In genomic region chr5:134914510-134914909, GRCm38 (mm10) we compare ENCODE assay signal across 27 mouse cellular contexts. TPM values are rescaled to one million over a fixed set of nuclear protein-coding genes. Genes with fewer than 3 reads are reported as not detected.
A peak's percentile ranks its signal among the peaks of the same experiment; 100 is the strongest.
DNase-seq lines count a peak whose midpoint lies in the region; ATAC-seq and TF ChIP-seq lines count a peak whose summit lies in the region.
"Had no signal": no experiment of that assay in that cellular context is flagged by ENCODE, and none has a peak within 500 bp of the region (broad histone marks: within the 10 kb centered on the region; RNA-seq: fewer than 3 reads in every experiment).

No protein-coding gene starts in this region.

- 81% methylated on average over 8 of the region's 8 CpGs for WGBS in forebrain, embryonic 11.5 days
- 87% methylated on average over 8 of the region's 8 CpGs for WGBS in forebrain, postnatal 0 days
- 23% methylated on average over 8 of the region's 8 CpGs for WGBS in liver, embryonic 15.5 days (ENCODE audit: insufficient replicate concordance)
- 81% methylated on average over 8 of the region's 8 CpGs for WGBS in kidney, embryonic 14.5 days

- H3K4me1 ChIP-seq in forebrain, embryonic 11.5 days (replicated peaks; ENCODE audit: control insufficient read depth, insufficient read depth, low read length), result no peaks in the 10 kb centered on the region
- no peaks in the 10 kb centered on the region for H3K4me1 ChIP-seq in forebrain, postnatal 0 days (ENCODE audit: insufficient read depth)
- peaks cover 2% of the 10 kb centered on the region; the same call in 1 of the 2 replicates for H3K4me1 ChIP-seq in testis, adult 2 months (ENCODE audit: control insufficient read depth, insufficient read depth, low read length)
- peaks cover 61% of the 10 kb centered on the region for H3K4me1 ChIP-seq in liver, embryonic 15.5 days (replicated peaks)
- H3K4me1 ChIP-seq in kidney, embryonic 14.5 days (ENCODE audit: control insufficient read depth, insufficient read depth, low read length), result no peaks in the 10 kb centered on the region
- H3K4me1 ChIP-seq: embryonic facial prominence, embryonic 12.5 days; hindbrain, embryonic 13.5 days; intestine, embryonic 15.5 days; neural tube, embryonic 12.5 days had no signal

- H3K27ac ChIP-seq in forebrain, embryonic 11.5 days (ENCODE audit: low read depth, low read length), result no peak overlapping the region
- no peak overlapping the region for H3K27ac ChIP-seq in forebrain, postnatal 0 days (ENCODE audit: low read depth, low read length)
- no peak overlapping the region for H3K27ac ChIP-seq in testis, adult 2 months (ENCODE audit: control insufficient read depth, insufficient read depth, low read depth, low read length)
- peak overlapping the region; percentile 98 for H3K27ac ChIP-seq in liver, embryonic 15.5 days (replicated peaks)
- no peak overlapping the region for H3K27ac ChIP-seq in kidney, embryonic 14.5 days (ENCODE audit: low read depth, low read length)
- H3K27ac ChIP-seq: embryonic facial prominence, embryonic 12.5 days; hindbrain, embryonic 13.5 days; intestine, embryonic 15.5 days; layer of hippocampus, adult 2 months; macrophage; neural tube, embryonic 12.5 days had no signal

- no peak for TF ChIP-seq POLR2A in testis, adult 2 months (IDR thresholded peaks at IDR 0.05; ENCODE audit: control insufficient read depth, low read depth, low read length)

- ATAC-seq in forebrain, embryonic 11.5 days (replicated peaks; ENCODE audit: low FRiP score), result no peak
- no peak for ATAC-seq in forebrain, postnatal 0 days
- no peak for ATAC-seq in liver, embryonic 15.5 days (ENCODE audit: insufficient read depth)
- no peak for ATAC-seq in kidney, embryonic 14.5 days (ENCODE audit: low FRiP score, low TSS enrichment)

- TF ChIP-seq CTCF in forebrain, postnatal 0 days (IDR thresholded peaks at IDR 0.05; ENCODE audit: low read depth), result no peak
- no peak for TF ChIP-seq CTCF in testis, adult 2 months (IDR thresholded peaks at IDR 0.05; ENCODE audit: control insufficient read depth, insufficient read depth, insufficient replicate concordance, low read depth, low read length)

- no peak overlapping the region for H3K9ac ChIP-seq in forebrain, embryonic 11.5 days (ENCODE audit: low read length)
- no peak overlapping the region for H3K9ac ChIP-seq in forebrain, postnatal 0 days
- peak overlapping the region; percentile 84 for H3K9ac ChIP-seq in liver, embryonic 15.5 days
- no peak overlapping the region for H3K9ac ChIP-seq in kidney, embryonic 14.5 days (ENCODE audit: low read depth, low read length)
- H3K9ac ChIP-seq: embryonic facial prominence, embryonic 12.5 days; hindbrain, embryonic 13.5 days; intestine, embryonic 15.5 days; neural tube, embryonic 12.5 days had no signal

- no peaks in the 10 kb centered on the region for H3K9me3 ChIP-seq in forebrain, embryonic 11.5 days (ENCODE audit: control insufficient read depth, low read length)
- H3K9me3 ChIP-seq in forebrain, postnatal 0 days (ENCODE audit: low read length), result no peaks in the 10 kb centered on the region
- no peaks in the 10 kb centered on the region for H3K9me3 ChIP-seq in liver, embryonic 15.5 days (replicated peaks)
- 0 out of 2 replicates have a peak, but pooled peaks cover 3% of the 10 kb centered on the region for H3K9me3 ChIP-seq in kidney, embryonic 14.5 days (ENCODE audit: control insufficient read depth, low read length)
- H3K9me3 ChIP-seq: embryonic facial prominence, embryonic 12.5 days; intestine, embryonic 15.5 days; neural tube, embryonic 12.5 days had no signal

- 0 out of 2 replicates have a peak overlapping the region, but pooled peaks have one; percentile 2 for H3K4me3 ChIP-seq in forebrain, embryonic 11.5 days (ENCODE audit: low read depth, low read length)
- no peak overlapping the region for H3K4me3 ChIP-seq in forebrain, postnatal 0 days (ENCODE audit: low read depth, low read length)
- H3K4me3 ChIP-seq in testis, adult 2 months (ENCODE audit: control insufficient read depth, low read depth, low read length), result peak overlapping the region; percentile 56
- H3K4me3 ChIP-seq in liver, embryonic 15.5 days (replicated peaks), result peak overlapping the region; percentile 76
- no peak overlapping the region for H3K4me3 ChIP-seq in kidney, embryonic 14.5 days (ENCODE audit: low read length)
- H3K4me3 ChIP-seq: embryonic facial prominence, embryonic 12.5 days; hindbrain, embryonic 13.5 days; intestine, embryonic 15.5 days; layer of hippocampus, adult 2 months; neural tube, embryonic 12.5 days had no signal

- no peak overlapping the region for H3K4me2 ChIP-seq in forebrain, embryonic 11.5 days (ENCODE audit: low read depth, low read length, severe bottlenecking)
- no peak overlapping the region for H3K4me2 ChIP-seq in forebrain, postnatal 0 days (ENCODE audit: low read depth)
- peak overlapping the region; percentile 79 for H3K4me2 ChIP-seq in liver, embryonic 15.5 days
- no peak overlapping the region for H3K4me2 ChIP-seq in kidney, embryonic 14.5 days (replicated peaks; ENCODE audit: low read depth, low read length)
- H3K4me2 ChIP-seq: embryonic facial prominence, embryonic 12.5 days; hindbrain, embryonic 13.5 days; intestine, embryonic 15.5 days; midbrain, embryonic 11.5 days; neural tube, embryonic 12.5 days had no signal

- H3K36me3 ChIP-seq in forebrain, embryonic 11.5 days (ENCODE audit: control insufficient read depth, insufficient read depth, low read length), result no peaks in the 10 kb centered on the region
- no peaks in the 10 kb centered on the region for H3K36me3 ChIP-seq in forebrain, postnatal 0 days (ENCODE audit: insufficient read depth)
- no peaks in the 10 kb centered on the region for H3K36me3 ChIP-seq in testis, adult 2 months (ENCODE audit: control insufficient read depth, insufficient read depth, low read length)
- peaks cover 13% of the 10 kb centered on the region for H3K36me3 ChIP-seq in liver, embryonic 15.5 days (replicated peaks)
- no peaks in the 10 kb centered on the region for H3K36me3 ChIP-seq in kidney, embryonic 14.5 days (ENCODE audit: control insufficient read depth, insufficient read depth, low read length)
- H3K36me3 ChIP-seq: embryonic facial prominence, embryonic 12.5 days; hindbrain, embryonic 13.5 days; intestine, embryonic 15.5 days; neural tube, embryonic 12.5 days had no signal

- H3K27me3 ChIP-seq in forebrain, embryonic 11.5 days (ENCODE audit: control insufficient read depth, insufficient read depth, low read length), result no peaks in the 10 kb centered on the region
- H3K27me3 ChIP-seq in forebrain, postnatal 0 days (ENCODE audit: insufficient read depth, low read length), result no peaks in the 10 kb centered on the region
- H3K27me3 ChIP-seq in testis, adult 2 months (ENCODE audit: control insufficient read depth, insufficient read depth, low read length), result no peaks in the 10 kb centered on the region
- no peaks in the 10 kb centered on the region for H3K27me3 ChIP-seq in liver, embryonic 15.5 days
- H3K27me3 ChIP-seq in kidney, embryonic 14.5 days (ENCODE audit: control insufficient read depth, insufficient read depth, low read length), result no peaks in the 10 kb centered on the region
- H3K27me3 ChIP-seq: hindbrain, embryonic 13.5 days; intestine, embryonic 15.5 days had no signal

- DNase-seq in forebrain, embryonic 11.5 days (ENCODE audit: low spot score), result no peak
- no peak for DNase-seq in forebrain, postnatal 0 days
- no peak for DNase-seq in testis, postnatal 10 days (ENCODE audit: low spot score)
- DNase-seq in T-cell, adult 2 months (ENCODE audit: low spot score), result no peak
- no peak for DNase-seq in yolk sac, embryonic 10.5 days (ENCODE audit: low spot score)
- DNase-seq: adrenal gland, postnatal 10 days; cerebellum, adult 8-10 months; gastrocnemius, postnatal 36 days; left cerebral cortex, postnatal 4 days; lung, adult 2 months; thymus, adult 2 months had no signal

RNA-seq across cellular contexts. Expression of gene Cldn13, which starts 0.8 kb away (rescaled TPM):
- 3.6 and 3.8 TPM in 2 replicates for polyA plus RNA-seq in forebrain, embryonic 11.5 days (2014; fragmentation: Nextera tagmentation; extraction: Ambion mirVana)
- total RNA-seq in forebrain, postnatal 0 days (2014; rRNA removed), result not detected in 2 replicates
- not detected in 2 replicates for polyA plus RNA-seq in forebrain, postnatal 0 days (2015; fragmentation: Nextera tagmentation; extraction: Ambion mirVana)
- 11.2 and 12.2 TPM in 2 replicates for polyA plus RNA-seq in testis, adult 2 months (2012; rRNA removed)
- 278 and 316 TPM in 2 replicates for polyA plus RNA-seq in liver, embryonic 15.5 days (2015; fragmentation: Nextera tagmentation; extraction: Ambion mirVana)
- polyA plus RNA-seq in kidney, embryonic 14.5 days (2014; fragmentation: Nextera tagmentation; extraction: Ambion mirVana), result 0.20 and 0.24 TPM in 2 replicates
- total RNA-seq: CH12.LX; gastrocnemius, postnatal 36 days; layer of hippocampus, adult 2 months; left cerebral cortex, adult 18-20 months; left cerebral cortex, postnatal 4 days; monocyte, adult 5-6 weeks had no signal
- polyA plus RNA-seq: hindbrain, embryonic 13.5 days; lung, adult 2 months; macrophage had no signal

RNA-seq across cellular contexts. Expression of gene Tmem270, which starts 8.0 kb away (rescaled TPM):
- polyA plus RNA-seq in forebrain, embryonic 11.5 days (2014; fragmentation: Nextera tagmentation; extraction: Ambion mirVana), result not detected in 2 replicates
- total RNA-seq in forebrain, postnatal 0 days (2014; rRNA removed), result not detected in 2 replicates
- polyA plus RNA-seq in forebrain, postnatal 0 days (2015; fragmentation: Nextera tagmentation; extraction: Ambion mirVana), result not detected in 2 replicates
- polyA plus RNA-seq in testis, adult 2 months (2012; rRNA removed), result 293 and 298 TPM in 2 replicates
- 0.13 TPM in 1 of 2 replicates, not detected in the other for polyA plus RNA-seq in liver, embryonic 15.5 days (2015; fragmentation: Nextera tagmentation; extraction: Ambion mirVana)
- not detected in 2 replicates for polyA plus RNA-seq in kidney, embryonic 14.5 days (2014; fragmentation: Nextera tagmentation; extraction: Ambion mirVana)
- total RNA-seq: adrenal gland, postnatal 10 days; CH12.LX; common myeloid progenitor, adult 5-6 weeks; gastrocnemius, postnatal 36 days; layer of hippocampus, adult 2 months; left cerebral cortex, adult 18-20 months; left cerebral cortex, postnatal 4 days; monocyte, adult 5-6 weeks had no signal
- polyA plus RNA-seq: embryonic facial prominence, embryonic 12.5 days; heart, embryonic 16.5 days; hindbrain, embryonic 13.5 days; intestine, embryonic 15.5 days; kidney, embryonic 16.5 days; lung, adult 2 months; macrophage; midbrain, embryonic 11.5 days; neural tube, embryonic 12.5 days; thymus, adult 2 months had no signal

RNA-seq across cellular contexts. Expression of gene Mettl27, which starts 17.7 kb away (rescaled TPM):
- 7.3 and 10.4 TPM in 2 replicates for polyA plus RNA-seq in forebrain, embryonic 11.5 days (2014; fragmentation: Nextera tagmentation; extraction: Ambion mirVana)
- 4.5 and 10.1 TPM in 2 replicates for total RNA-seq in forebrain, postnatal 0 days (2014; rRNA removed)
- polyA plus RNA-seq in forebrain, postnatal 0 days (2015; fragmentation: Nextera tagmentation; extraction: Ambion mirVana), result 6.8 and 11.2 TPM in 2 replicates
- polyA plus RNA-seq in testis, adult 2 months (2012; rRNA removed), result 6.3 and 6.9 TPM in 2 replicates
- 17.2 and 21.3 TPM in 2 replicates for polyA plus RNA-seq in liver, embryonic 15.5 days (2015; fragmentation: Nextera tagmentation; extraction: Ambion mirVana)
- polyA plus RNA-seq in kidney, embryonic 14.5 days (2014; fragmentation: Nextera tagmentation; extraction: Ambion mirVana), result 19.4 and 26.6 TPM in 2 replicates
- total RNA-seq: monocyte, adult 5-6 weeks had no signal

RNA-seq across cellular contexts. Expression of gene Cldn4, which starts 32.2 kb away (rescaled TPM):
- 5.6 and 7.0 TPM in 2 replicates for polyA plus RNA-seq in forebrain, embryonic 11.5 days (2014; fragmentation: Nextera tagmentation; extraction: Ambion mirVana)
- total RNA-seq in forebrain, postnatal 0 days (2014; rRNA removed), result not detected in 2 replicates
- not detected in 2 replicates for polyA plus RNA-seq in forebrain, postnatal 0 days (2015; fragmentation: Nextera tagmentation; extraction: Ambion mirVana)
- 0.21 and 4.0 TPM in 2 replicates for polyA plus RNA-seq in testis, adult 2 months (2012; rRNA removed)
- polyA plus RNA-seq in liver, embryonic 15.5 days (2015; fragmentation: Nextera tagmentation; extraction: Ambion mirVana), result 0.18 and 0.38 TPM in 2 replicates
- polyA plus RNA-seq in kidney, embryonic 14.5 days (2014; fragmentation: Nextera tagmentation; extraction: Ambion mirVana), result 73.4 and 76.1 TPM in 2 replicates
- total RNA-seq: common myeloid progenitor, adult 5-6 weeks; gastrocnemius, postnatal 36 days; layer of hippocampus, adult 2 months; left cerebral cortex, adult 18-20 months; monocyte, adult 5-6 weeks had no signal
- polyA plus RNA-seq: hindbrain, embryonic 13.5 days; macrophage had no signal

Comparison
In these comparisons a context has a peak if more than half of its experiments do, and no peak if none do; other contexts are left out.
1. H3K4me3 ChIP-seq: peak in forebrain, embryonic 11.5 days (single experiment), testis, adult 2 months (single experiment) and liver, embryonic 15.5 days (single experiment); none in forebrain, postnatal 0 days (single experiment) and kidney, embryonic 14.5 days (single experiment).
2. RNA of gene Cldn13, which starts 0.8 kb away (polyA plus RNA-seq): 278 to 316 TPM in liver, embryonic 15.5 days; 11.2 to 12.2 TPM in testis, adult 2 months, 3.6 to 3.8 TPM in forebrain, embryonic 11.5 days, 0.20 to 0.24 TPM in kidney, embryonic 14.5 days and not detected in forebrain, postnatal 0 days; every median in the first group is over 10 times any median in the second.
3. RNA of gene Tmem270, which starts 8.0 kb away (polyA plus RNA-seq): 293 to 298 TPM in testis, adult 2 months; not detected in forebrain, embryonic 11.5 days, not detected in forebrain, postnatal 0 days, 0.13 TPM in liver, embryonic 15.5 days and not detected in kidney, embryonic 14.5 days; every median in the first group is over 100 times any median in the second.